Mouse (Mus musculus) spleen, embryonic (tissue): ENCODE results near the gene Ccdc158.

ENCODE experiments used
- CTCF ChIA-PET: fragments of 350-600 bp; sonication (Branson Sonifier 250); formaldehyde crosslinking; loops from one replicate; lab custom pipeline; 2022; lab: Charles Lee

Gene Ccdc158

GRCm38 (mm10) chr5:92602691-92603690 lies 72.1 kb downstream of the Ccdc158 start, which contains the start of gene Stbd1:
Stbd1 (plus strand) TSS chr5:92603041.
- CTCF ChIA-PET: interaction anchor here (0.6 to 0.7 kb wide), 3 partner anchors 413 to 995 kb away, joined by 4 to 7 read pairs (median 4); no protein-coding TSS in a partner anchor

- CTCF ChIA-PET: no interaction called here
Measured at GRCm38 (mm10) chr5:92599030-92599429, 76.0 kb downstream of the Ccdc158 start.

GRCm38 (mm10) chr5:92596865-92597264 lies 78.2 kb downstream of the Ccdc158 start:
- CTCF ChIA-PET: interaction anchor here (0.6 kb wide), 1 partner anchor 90 kb away, joined by 4 read pairs; the partner anchor contains the start of gene Scarb2

- CTCF ChIA-PET: no interaction called here
Measured at GRCm38 (mm10) chr5:92595026-92595425, 80.0 kb downstream of the Ccdc158 start.

GRCm38 (mm10) chr5:92585932-92586331 lies 89.1 kb downstream of the Ccdc158 start:
- CTCF ChIA-PET: interaction anchor here (0.5 kb wide), 1 partner anchor 22 kb away, joined by 4 read pairs; no protein-coding TSS in a partner anchor

- CTCF ChIA-PET: no interaction called here
Measured at GRCm38 (mm10) chr5:92579559-92579958, 95.5 kb downstream of the Ccdc158 start.

GRCm38 (mm10) chr5:92571232-92571631 lies 103.8 kb downstream of the Ccdc158 start:
- CTCF ChIA-PET: no interaction called here

- CTCF ChIA-PET: interaction anchor here (0.6 kb wide), 1 partner anchor 324 kb away, joined by 3 read pairs; no protein-coding TSS in a partner anchor
Measured at GRCm38 (mm10) chr5:92562002-92562401, 113.1 kb downstream of the Ccdc158 start.

- CTCF ChIA-PET: no interaction called here
Measured at GRCm38 (mm10) chr5:92560201-92560600, 114.9 kb downstream of the Ccdc158 start.
